Mouse (Mus musculus) T-cell, adult 2 months (primary cell): ENCODE data around the gene Pdzd2.

ENCODE experiments used
- DNase-seq: peaks from one replicate; pipeline ENCODE4 v3.0.0; 2022; ENCODE audit warnings: low spot score

The Pdzd2 gene

DNA sequence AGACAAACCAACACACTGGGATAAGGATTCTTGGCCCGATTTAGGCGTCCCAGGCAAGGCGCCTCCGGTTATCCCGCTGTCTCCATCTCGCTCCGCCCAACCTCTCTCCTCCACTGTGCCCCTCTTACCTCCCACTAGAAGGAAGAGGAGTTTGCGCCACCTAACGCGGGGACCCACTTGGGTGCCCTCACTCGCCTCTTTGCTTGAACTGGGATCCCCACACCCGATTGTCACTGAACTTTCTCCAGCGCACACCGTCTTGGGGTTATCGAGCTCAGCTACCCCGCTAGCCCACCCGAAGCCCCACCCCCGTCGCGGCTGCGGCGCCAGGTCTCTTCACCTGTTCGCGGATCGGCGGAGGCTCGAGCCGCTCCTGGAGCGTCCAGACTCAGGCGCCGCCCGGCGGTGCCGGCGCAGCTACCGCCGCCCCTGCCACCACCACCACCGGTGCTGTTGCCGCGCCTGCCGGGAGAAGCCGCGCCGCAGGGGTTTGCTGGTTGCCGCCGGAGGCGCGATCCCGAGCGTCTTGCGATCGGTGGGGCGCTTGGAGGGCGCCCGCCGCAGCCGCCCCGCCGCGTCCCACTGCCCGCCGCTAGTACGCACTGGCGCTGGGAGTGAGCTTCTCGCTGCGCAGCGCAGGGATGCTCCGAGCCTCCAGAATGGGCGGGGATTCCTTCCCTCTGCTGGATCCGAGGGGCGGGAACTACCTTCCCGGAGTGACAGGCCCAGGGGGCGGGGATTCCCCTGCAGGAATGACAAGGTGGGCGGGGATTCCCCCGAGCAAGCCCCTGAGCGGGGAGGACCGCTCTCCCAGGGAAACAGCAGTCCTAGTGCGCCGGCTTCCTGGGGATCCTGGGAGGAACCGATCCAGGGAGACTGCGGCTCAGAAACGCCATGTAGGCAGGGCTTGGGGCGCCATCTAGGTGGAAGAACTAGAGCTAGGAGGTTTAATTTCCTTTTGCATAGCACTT is at the start of gene Pdzd2:
Gene Pdzd2, minus strand, starts transcription at position 648 of the 971 bp plus-strand sequence.
- no peak for DNase-seq

DNA sequence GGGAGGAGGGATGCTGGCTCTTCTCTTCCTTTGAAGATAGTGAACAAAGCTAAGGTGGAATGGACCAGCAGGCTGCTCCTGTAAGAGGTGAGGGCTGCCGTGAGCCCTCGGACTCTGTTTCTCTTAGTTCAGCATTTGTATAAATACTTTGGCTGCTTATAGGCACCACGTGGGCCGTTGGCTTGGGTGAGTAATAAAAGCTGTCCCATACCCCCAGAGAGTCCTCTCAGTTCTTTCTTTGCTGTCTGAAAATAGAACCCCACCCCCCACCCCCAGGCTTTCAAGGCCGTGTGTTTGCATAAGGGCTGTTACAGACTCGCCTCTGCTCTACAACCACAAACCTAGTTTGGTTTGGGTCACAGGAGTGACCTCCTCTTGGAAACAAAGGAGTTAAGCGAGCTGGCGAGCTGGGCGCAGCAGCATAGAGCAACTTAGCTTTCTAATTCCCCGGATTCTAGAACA is 49.7 kb upstream of the Pdzd2 start:
- DNase-seq: no peak

DNA sequence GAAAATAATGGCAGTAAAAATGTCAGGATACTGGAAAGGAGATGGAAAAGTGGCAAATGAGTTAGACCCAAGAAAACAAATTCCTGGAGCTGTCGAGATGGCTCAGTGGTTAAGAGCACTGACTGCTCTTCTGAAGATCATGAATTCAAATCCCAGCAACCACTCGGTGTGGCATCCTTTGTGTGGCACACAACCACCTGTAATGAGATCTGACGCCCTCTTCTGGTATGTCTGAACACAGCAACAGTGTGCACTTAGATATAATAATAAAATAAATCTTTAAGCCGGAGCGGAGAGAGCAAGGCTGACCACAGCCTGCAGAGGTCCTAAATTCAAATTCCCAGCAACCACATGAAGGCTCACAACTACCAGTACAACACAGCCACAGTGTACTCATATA is 48.8 kb upstream of the Pdzd2 start:
- DNase-seq: no peak

DNA sequence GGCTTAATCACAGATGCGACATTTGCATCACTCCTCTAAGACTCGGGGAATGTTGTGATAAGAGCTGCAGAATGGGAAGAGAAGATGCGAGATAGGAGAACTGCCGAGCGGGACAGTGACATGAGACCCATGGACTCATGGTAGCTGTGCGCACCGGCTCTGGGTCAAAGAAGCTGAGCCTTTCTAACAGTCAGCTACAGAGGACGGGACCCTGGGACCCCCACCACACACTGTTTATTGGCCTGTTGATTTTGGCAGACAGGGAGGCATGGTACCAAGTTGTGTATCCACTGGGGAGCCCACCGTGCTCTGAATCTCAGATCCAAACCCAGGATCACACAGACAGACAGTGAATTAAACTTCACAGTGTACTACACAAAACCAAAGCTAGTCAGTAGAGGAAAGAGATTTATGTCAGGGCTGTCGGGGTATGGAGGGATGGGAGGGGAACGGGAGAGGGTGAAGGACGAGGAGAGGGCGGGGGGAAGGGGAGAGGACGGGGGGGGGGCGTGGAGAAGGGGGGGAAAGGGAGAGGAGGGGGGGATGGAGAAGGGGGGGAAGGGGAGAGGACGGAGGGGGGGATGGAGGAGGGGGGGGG is 42.1 kb upstream of the Pdzd2 start:
- DNase-seq: no peak

DNA sequence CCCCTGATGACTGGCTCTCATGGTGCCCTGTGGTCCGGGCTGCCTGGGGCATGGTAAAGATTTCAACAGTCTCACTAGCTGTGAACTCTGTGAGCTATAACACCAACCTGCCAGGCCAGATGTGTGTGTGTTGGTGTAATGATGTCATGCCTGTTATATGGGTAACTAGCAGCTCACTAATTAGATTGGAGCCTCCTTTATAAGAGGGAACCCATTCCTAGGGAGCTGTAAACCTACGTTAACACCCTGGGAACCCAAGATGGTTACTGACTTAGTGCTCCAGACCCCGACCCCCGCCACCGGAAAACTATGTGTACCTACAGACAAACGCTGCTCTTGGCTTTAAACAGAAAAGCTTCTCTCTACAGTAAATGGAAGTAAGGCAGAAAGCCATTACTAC is 41.6 kb upstream of the Pdzd2 start:
- DNase-seq: no peak

DNA sequence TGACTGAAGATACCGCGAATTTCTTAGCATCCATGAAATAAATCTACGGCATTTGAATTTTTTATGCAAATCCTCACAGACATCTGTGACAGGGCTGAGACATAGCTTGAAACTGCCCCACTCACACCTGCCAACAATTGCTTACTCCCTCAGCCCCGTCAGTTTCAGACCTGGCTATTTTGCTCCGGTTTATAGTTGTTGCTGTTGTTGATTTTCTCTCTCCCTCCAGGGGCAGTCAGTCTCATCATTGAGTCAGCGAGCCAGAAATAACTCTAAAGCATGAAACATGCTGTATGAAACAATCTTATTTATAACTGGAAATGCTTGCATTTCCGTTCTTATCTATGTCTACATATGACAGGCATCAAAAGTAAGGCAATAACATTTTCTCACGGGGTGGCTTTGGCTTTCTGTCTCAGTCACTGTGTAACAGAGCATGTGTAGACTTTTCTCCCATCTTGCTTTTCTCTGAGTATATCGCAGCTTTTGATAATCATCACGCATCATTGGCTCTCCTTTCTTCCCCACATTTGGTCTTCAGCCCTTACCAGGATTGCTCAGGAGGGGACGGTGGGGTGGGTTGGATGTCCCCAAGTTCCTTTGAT is 34.5 kb upstream of the Pdzd2 start:
- no peak for DNase-seq

DNA sequence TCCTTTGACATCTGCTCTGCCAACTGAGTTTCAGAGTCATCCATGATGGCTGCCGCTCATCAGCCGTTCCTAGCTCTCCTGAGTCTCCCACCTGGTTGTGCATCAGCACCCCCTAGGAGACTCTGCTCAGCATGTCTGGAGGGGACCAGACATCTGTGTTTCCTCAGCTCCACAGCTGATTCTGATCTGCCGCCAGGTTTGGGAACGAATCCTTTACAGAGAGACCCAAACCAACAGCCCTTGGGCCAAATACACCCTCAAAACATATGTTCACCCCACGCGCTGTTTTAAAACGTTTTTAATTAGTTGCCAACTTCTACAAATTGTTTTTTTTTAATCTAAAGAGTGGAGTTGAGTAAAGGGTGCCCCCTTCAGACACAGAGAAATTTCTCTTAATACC is 31.2 kb upstream of the Pdzd2 start:
- no peak for DNase-seq

DNA sequence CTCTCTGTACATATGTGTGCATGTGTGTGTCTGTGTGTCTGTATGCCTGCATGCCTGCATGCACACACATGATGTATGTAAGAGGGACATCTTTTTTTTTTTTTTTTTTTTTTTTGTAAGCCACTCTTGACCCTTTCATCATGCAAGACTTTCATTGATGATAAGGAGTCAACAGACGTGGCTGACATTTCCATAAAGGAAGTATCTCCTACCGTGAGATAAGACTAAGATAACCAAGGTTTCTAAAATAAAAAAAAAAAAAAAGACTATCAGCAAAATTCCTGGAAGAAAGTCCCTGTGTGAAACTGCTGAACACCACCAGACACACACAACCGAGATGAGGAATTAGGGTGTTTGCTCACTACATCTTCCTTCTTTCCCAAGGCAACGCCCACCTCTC is 27.1 kb upstream of the Pdzd2 start:
- DNase-seq: no peak

DNA sequence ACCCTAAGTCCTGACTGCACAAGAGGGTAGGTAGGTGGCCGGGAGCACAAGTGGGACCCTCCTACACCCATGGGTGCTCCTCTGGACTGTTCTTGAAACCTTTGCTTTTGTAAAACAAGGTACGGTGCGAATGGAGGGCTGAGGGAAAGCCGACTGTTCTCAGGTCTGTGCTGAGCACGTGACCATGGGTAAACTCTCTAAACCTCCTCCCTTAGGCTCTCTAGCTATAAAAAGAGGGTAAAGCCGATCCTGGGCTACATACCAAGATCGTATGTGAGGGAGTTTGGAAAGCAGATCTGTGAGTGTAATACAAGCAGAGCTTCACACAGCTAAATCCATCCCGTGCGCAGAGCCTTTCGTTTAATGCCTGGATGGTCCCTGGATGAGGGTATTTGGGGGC is 23.4 kb upstream of the Pdzd2 start:
- no peak for DNase-seq

DNA sequence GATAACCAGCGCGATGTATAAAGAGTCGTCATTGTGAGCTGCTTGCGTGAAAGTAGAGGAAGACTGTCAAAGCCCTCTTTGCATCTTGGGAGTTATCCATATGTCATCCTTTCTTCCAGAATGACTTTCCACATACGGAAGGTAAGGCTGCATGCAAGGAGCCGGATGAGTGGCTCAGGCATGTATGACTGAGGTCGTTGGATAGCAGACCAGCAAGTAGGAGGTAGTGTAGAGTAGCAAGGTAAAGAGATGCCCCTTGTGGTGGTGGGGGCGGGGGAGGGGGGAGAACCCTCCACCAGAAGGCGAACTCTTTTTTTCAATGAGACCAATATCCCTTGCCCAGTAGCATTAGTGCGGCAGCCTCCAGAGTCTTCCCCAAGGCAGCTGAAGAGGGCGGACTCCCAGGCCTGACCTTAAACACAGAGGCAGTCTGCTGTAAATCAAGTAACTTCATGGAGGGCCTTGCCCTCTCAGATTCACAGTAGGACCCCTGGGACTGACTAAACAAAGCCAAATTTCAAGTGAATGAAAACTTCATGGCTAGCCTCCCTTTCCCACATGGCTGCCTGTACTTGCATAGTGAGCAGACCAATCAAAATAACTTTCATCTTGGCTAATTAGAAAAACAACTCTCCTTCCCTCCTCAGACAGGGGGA is 22.7 kb upstream of the Pdzd2 start:
- DNase-seq: no peak

DNA sequence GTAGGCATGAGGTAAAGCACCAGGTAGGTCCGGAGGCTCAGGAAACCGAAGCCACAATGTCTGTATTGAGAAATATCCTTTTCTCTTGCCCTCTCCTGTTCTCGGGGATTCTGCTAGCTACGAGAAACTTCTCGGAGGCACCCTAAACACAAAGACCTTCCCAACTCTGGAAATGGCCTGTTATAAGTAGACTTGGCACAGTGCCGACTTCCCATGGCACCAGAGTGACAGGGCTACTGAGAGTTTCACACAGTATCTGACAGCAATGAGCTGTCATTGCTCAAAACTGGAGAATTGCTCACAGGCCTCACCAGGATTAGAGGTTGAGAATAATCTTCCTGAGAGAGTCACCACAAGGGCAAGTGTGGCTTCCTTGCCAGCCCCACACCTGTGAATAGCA is 21.0 kb upstream of the Pdzd2 start:
- no peak for DNase-seq

DNA sequence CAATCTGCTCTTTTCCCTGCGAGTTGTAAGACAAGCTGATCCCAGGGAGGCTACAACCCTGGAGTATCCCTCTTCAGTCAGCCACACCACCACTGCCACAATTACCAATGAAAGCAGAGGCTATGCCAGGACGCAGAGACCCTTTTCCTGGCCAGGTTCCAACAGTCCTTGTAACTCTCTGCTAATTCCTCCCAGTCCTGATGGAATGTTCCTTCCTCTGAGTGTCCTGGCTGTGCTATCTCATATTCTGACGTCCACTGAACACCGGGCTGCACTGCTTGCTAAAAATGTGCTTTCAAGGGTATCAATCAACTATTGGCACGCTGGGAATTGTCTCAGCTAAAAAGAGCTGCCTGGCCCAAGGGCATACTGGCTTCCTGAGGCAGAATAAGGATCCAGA is 18.7 kb upstream of the Pdzd2 start:
- DNase-seq: no peak

DNA sequence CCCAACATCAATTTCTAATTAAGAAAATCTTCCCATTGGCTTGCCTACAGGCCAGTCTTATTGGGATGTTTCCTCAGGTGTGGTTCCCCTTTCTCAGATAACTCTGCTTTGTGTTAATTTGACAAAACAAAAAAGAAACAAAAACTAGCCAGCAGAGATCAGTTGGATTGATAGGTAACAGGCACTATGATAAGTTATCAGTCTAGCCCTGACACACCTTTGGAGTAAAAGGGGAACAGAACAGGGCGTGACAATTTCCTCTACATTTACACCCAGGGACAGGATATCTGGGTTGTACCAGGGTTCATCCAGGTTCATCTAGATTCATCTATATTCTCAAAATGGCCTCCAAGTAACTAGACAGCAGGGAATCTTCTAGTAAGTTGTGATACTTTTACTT is 18.0 kb upstream of the Pdzd2 start:
- DNase-seq: no peak

DNA sequence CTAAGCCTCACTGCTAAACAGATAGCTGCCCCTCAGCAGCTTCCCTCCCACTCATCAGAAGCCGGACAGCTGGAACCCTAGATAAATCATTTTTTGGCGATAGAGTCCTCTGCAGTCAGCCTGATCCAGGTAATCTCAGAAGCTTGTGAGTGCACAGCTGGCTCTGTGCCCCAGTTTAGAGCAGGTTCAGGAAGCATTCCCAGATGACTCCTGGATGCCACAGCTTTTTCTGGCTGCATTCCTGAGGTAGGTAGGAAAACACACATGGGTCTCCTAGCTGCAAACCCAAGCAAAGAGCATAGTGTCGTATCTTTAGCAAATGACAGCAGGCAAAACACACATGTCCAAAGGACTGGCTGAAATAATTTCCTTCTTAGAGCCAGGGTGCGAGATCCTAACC is 13.5 kb upstream of the Pdzd2 start:
- DNase-seq: no peak

DNA sequence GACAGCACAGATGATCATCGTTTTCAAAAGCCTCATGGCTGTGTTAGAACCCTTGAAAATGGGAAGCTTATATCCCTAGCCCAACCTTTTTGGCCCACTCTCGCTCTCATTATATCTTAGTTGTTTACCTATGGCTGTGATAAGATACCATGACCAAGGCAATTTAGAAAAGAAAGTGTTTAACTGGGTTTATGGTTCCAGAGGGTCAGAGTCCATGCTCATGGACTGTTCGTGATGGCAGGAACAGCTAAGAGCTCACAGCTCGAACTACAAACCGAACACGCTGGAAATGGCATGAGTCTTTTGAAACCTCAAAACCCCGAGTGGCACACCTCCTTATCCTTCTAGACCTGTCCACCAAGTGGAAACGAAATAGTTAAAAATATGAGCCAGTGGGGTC is 11.2 kb upstream of the Pdzd2 start:
- DNase-seq: no peak

DNA sequence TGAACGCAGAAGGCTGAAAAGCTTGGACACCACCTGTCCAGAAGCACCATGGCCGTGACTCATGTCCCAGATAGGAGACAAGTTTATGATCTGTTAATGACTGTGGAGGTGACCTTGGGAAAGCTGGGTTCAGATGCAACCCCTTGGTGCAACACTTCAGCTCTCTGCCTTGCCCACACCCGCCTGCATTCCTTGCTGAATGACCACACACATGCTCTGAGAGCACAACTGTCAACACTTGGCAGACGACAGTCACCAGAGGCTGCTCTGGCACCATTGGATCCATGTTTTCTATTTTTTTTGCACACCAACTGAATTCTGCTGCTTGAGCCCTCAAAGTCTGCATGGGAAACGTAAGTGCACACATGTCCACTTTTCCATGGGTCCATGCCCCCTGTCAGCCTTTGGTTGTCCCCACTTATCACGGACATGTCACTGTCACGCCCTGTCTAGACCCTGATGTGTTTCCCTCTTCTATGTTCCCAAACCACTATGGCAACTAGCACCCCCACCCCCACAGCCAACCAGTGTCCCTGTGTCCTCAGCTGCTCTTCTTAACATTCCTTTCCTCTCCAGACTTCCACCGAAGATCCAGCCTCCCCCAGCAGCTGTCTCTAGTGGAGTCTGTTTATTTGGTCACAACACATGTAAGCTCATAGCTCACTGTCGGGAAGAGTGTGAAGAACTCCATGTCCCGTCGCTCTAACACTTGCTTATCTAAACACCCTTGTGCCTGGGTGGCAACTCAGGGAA is 10.0 kb upstream of the Pdzd2 start:
- DNase-seq: no peak

DNA sequence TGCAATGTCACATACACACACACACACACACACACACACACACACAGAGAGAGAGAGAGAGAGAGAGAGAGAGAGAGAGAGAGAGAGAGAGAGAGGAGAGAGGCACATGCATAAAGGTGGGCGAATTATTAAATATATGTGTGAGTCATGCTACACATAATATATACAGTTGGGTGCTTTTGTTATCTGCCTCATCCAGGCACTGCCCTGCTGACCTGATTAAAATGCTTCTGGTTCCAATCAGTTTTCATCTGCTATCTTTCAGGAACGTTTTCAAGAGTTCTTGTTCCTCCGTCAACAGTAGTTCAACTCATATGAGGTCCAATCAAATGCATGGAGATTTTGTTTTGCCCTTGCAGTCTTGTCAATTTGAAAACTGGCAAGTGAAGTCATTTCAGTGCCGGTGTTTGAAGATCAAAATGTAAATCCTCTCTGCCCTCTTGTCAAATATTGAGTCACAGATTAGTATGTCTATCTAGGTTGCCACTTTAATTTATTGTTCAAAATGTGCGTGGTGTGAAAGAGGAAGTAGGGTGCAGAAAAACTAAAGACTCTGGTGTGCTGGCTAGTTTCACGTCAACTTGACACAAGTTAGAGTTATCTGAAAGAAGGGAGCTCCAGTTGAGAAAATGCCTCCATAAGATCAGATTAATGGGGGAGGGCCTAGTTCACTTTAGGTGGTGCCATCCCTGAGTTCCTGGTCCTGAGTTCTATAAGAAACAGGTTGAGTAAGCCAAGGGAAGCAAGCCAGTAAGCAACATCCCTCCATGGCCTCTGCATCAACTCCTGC is 2.6 kb upstream of the Pdzd2 start:
- DNase-seq: no peak

DNA sequence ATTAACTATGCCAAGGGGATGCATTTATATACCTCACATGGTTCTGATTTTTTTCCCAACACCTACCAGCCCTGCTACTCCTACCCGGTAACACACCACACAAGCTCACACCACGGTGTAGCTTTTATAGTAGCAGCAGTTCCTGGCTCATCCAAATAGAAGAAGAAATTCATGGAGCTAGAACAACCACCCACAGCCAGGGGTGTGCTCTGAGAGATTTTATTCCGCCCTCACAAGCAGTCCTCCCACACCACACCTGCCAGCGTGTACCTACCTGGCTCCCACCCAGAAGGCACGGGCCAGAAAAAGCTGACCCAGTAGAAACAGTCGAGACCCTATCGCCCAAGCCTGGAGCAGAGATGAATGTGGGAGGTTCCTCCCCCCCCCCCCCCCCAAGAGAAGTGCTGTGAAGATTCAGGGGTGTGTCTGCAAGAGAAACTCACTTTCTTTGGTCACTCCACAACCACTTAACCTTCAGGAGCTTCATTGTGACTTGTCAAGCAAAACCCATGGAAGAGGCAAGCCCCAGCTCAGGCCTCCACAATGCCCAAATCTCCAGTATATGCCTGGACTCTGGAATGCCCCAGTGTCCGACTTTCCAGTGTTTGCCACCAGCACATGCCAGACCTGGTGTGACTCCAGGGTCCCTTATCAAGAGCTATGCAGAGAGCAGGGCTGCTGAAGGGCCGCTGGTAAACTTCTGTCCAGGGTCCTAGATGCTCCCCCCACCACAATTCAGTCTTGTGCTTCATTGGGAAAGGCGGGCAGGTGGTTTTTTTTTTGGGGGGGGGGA is 1.2 kb downstream of the Pdzd2 start:
- no peak for DNase-seq

DNA sequence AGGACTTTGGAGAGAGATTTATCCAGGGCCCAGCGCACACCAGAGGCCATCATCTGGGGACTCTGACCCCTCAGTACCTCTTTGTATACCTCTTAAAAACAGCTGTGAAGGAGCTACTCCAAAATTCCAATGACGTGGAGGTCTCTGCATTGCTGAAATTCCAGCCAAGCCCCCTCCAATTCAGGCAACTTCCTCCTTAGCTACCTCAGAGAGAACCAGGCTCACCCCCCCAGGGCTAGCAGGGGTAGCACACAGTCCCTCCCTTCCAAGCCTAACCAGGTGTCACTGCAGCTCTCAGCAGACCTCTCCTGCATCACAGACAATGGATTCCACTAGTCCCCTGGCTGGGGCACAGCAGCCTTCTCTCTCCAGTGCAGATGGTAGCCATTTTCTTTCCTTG is 4.5 kb downstream of the Pdzd2 start:
- no peak for DNase-seq

DNA sequence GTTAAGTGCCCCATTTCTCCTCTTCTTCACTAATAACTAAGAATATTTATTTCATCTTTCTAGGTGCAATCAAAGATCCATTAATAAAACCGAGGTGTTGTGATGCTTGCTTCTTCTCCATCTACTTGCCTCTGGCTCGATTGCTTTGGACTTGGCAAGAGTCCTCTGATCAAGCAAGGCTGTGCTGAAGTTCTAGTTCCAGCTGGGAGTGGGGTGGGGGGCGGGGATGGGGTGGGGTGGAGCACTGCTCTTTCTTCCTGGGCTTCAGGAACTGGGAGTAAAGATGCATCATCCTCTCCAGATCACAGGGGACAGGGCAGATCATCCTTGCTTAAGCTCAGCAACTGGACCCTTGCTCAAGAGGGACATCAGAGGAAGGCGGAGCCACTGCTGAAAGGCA is 5.5 kb downstream of the Pdzd2 start:
- no peak for DNase-seq
